In genomic region chr2:180050986-180051385, GRCm38 (mm10) we compare ENCODE assay signal across 8 mouse cellular contexts. TPM values are rescaled to one million over a fixed set of nuclear protein-coding genes. Genes with fewer than 3 reads are reported as not detected.
DNase-seq lines count a peak whose midpoint lies in the region; ATAC-seq and TF ChIP-seq lines count a peak whose summit lies in the region.
"Had no signal": no experiment of that assay in that cellular context is flagged by ENCODE, and none has a peak within 500 bp of the region (broad histone marks: within the 10 kb centered on the region; RNA-seq: fewer than 3 reads in every experiment).

No protein-coding gene starts in this region.

- no peak for TF ChIP-seq POLR2A in cortical plate, adult 2 months (IDR thresholded peaks at IDR 0.05; ENCODE audit: extremely low read depth, insufficient read depth, low read length)
- TF ChIP-seq POLR2A in limb, embryonic 14.5 days (IDR thresholded peaks at IDR 0.05; ENCODE audit: borderline replicate concordance, extremely low read depth, insufficient read depth, insufficient read length), result no peak

- intact Hi-C loops in gastrocnemius, postnatal 14 days (cut with DNase I; ENCODE audit: low total_unique reads), result loop anchor here (2.0 kb wide), 1 partner anchor 134 kb away; no protein-coding TSS in a partner anchor

- no peaks in the 10 kb centered on the region for H3K9me3 ChIP-seq in limb, embryonic 14.5 days (ENCODE audit: control insufficient read depth, low read length)
- H3K9me3 ChIP-seq in midbrain, postnatal 0 days (ENCODE audit: low read length), result no peaks in the 10 kb centered on the region

- H3K4me3 ChIP-seq in cortical plate, adult 2 months (ENCODE audit: insufficient read depth, low read length), result no peak overlapping the region
- no peak overlapping the region for H3K4me3 ChIP-seq in limb, embryonic 14.5 days (replicated peaks; ENCODE audit: low read length)
- H3K4me3 ChIP-seq in midbrain, postnatal 0 days (ENCODE audit: low read depth, low read length), result no peak overlapping the region
- H3K4me3 ChIP-seq: myocyte had no signal

- no peak overlapping the region for H3K9ac ChIP-seq in limb, embryonic 14.5 days (ENCODE audit: low read depth, low read length, severe bottlenecking)
- no peak overlapping the region for H3K9ac ChIP-seq in midbrain, postnatal 0 days (replicated peaks; ENCODE audit: low read length, poor library complexity, severe bottlenecking)

- peak; percentile 57; the same call in 1 of the 2 replicates for ATAC-seq in limb, embryonic 14.5 days (ENCODE audit: low FRiP score, low read depth)
- peak; percentile 35 for ATAC-seq in midbrain, postnatal 0 days (ENCODE audit: low FRiP score)

- peaks cover 30% of the 10 kb centered on the region for H3K36me3 ChIP-seq in limb, embryonic 14.5 days (ENCODE audit: control insufficient read depth, insufficient read depth, low read length)
- peaks cover 38% of the 10 kb centered on the region for H3K36me3 ChIP-seq in midbrain, postnatal 0 days (ENCODE audit: insufficient read depth, low read length)

- no peaks in the 10 kb centered on the region for H3K27me3 ChIP-seq in limb, embryonic 14.5 days (ENCODE audit: control insufficient read depth, insufficient read depth, low read length)
- H3K27me3 ChIP-seq in midbrain, postnatal 0 days (ENCODE audit: insufficient read depth, low read length), result no peaks in the 10 kb centered on the region

- H3K4me1 ChIP-seq in cortical plate, adult 2 months (ENCODE audit: control insufficient read depth, insufficient read depth, low read length), result no peaks in the 10 kb centered on the region; the same call in 1 of the 2 replicates
- H3K4me1 ChIP-seq in limb, embryonic 14.5 days (ENCODE audit: control insufficient read depth, insufficient read depth, low read length), result no peaks in the 10 kb centered on the region
- H3K4me1 ChIP-seq in midbrain, postnatal 0 days (ENCODE audit: insufficient read depth, low read length), result no peaks in the 10 kb centered on the region; the same call in 1 of the 2 replicates

- H3K4me2 ChIP-seq in limb, embryonic 14.5 days (replicated peaks; ENCODE audit: low read depth, low read length, severe bottlenecking), result no peak overlapping the region
- no peak overlapping the region for H3K4me2 ChIP-seq in midbrain, postnatal 0 days (ENCODE audit: low read depth, low read length, poor library complexity, severe bottlenecking)

- DNase-seq in adrenal gland, adult 2 months, result peak; percentile 75
- DNase-seq in gastrocnemius, postnatal 14 days, result peak; percentile 80
- DNase-seq in kidney, adult 18-20 months, result peak; percentile 89
- DNase-seq in limb, embryonic 14.5 days (ENCODE audit: low spot score), result peak; percentile 67
- peak; percentile 80 for DNase-seq in midbrain, postnatal 0 days (ENCODE audit: low spot score)
- DNase-seq in spleen, postnatal 10 days (ENCODE audit: low spot score in 2 of 2), result peak; percentile 77 to 91

- TF ChIP-seq CTCF in cortical plate, adult 2 months (IDR thresholded peaks at IDR 0.05; ENCODE audit: extremely low read depth, insufficient read depth, low read length), result peak; percentile 77
- peak; percentile 94 for TF ChIP-seq CTCF in midbrain, postnatal 0 days (IDR thresholded peaks at IDR 0.05)

- H3K27ac ChIP-seq in cortical plate, adult 2 months (ENCODE audit: insufficient read depth, low read length), result no peak overlapping the region
- no peak overlapping the region for H3K27ac ChIP-seq in limb, embryonic 14.5 days (replicated peaks; ENCODE audit: low read depth, low read length)
- no peak overlapping the region for H3K27ac ChIP-seq in midbrain, postnatal 0 days (ENCODE audit: low read depth, low read length)

- WGBS in limb, embryonic 14.5 days, result 20% methylated on average over 5 of the region's 5 CpGs
- 26% methylated on average over 5 of the region's 5 CpGs for WGBS in midbrain, postnatal 0 days

RNA-seq across cellular contexts. Expression of gene Ss18l1, which starts 8.7 kb away (rescaled TPM):
- 10 to 100 TPM in 1 of 2 experiments, 1 to 10 TPM in 1; 6.7 to 11.8 TPM for total RNA-seq in adrenal gland, adult 2 months (2021)
- polyA plus RNA-seq in adrenal gland, adult 2 months (2012; rRNA removed), result 14.2 and 18.1 TPM in 2 replicates
- 30.9 and 33.8 TPM in 2 replicates for polyA plus RNA-seq in cortical plate, adult 2 months (2012; rRNA removed)
- 1 to 10 TPM; 1.8 to 2.2 TPM for total RNA-seq in gastrocnemius, postnatal 14 days (2021)
- 9.1 and 11.4 TPM in 2 replicates for polyA plus RNA-seq in limb, embryonic 14.5 days (2012; rRNA removed)
- 3.5 and 4.9 TPM in 2 replicates for polyA plus RNA-seq in limb, embryonic 14.5 days (2014; fragmentation: Nextera tagmentation; extraction: Ambion mirVana)
- 110 and 111 TPM in 2 replicates for total RNA-seq in midbrain, postnatal 0 days (2014; rRNA removed)
- 49.2 and 52.3 TPM in 2 replicates for polyA plus RNA-seq in midbrain, postnatal 0 days (2015; fragmentation: Nextera tagmentation; extraction: Ambion mirVana)

RNA-seq across cellular contexts. Expression of gene Psma7, which starts 8.8 kb away (rescaled TPM):
- total RNA-seq in adrenal gland, adult 2 months (2021), result 100 to 1,000 TPM; 212 to 248 TPM
- polyA plus RNA-seq in adrenal gland, adult 2 months (2012; rRNA removed), result 91.7 and 121 TPM in 2 replicates
- polyA plus RNA-seq in cortical plate, adult 2 months (2012; rRNA removed), result 211 and 215 TPM in 2 replicates
- 100 to 1,000 TPM; 130 to 143 TPM for total RNA-seq in gastrocnemius, postnatal 14 days (2021)
- polyA plus RNA-seq in limb, embryonic 14.5 days (2012; rRNA removed), result 259 and 298 TPM in 2 replicates
- polyA plus RNA-seq in limb, embryonic 14.5 days (2014; fragmentation: Nextera tagmentation; extraction: Ambion mirVana), result 501 and 620 TPM in 2 replicates
- total RNA-seq in midbrain, postnatal 0 days (2014; rRNA removed), result 197 and 234 TPM in 2 replicates
- polyA plus RNA-seq in midbrain, postnatal 0 days (2015; fragmentation: Nextera tagmentation; extraction: Ambion mirVana), result 584 and 586 TPM in 2 replicates

RNA-seq across cellular contexts. Expression of gene Mtg2, which starts 19.4 kb away (rescaled TPM):
- total RNA-seq in adrenal gland, adult 2 months (2021), result 10 to 100 TPM; 13.5 to 22.2 TPM
- polyA plus RNA-seq in adrenal gland, adult 2 months (2012; rRNA removed), result 12.4 and 13.1 TPM in 2 replicates
- 27.4 and 28.4 TPM in 2 replicates for polyA plus RNA-seq in cortical plate, adult 2 months (2012; rRNA removed)
- 10 to 100 TPM in 1 of 2 experiments, 1 to 10 TPM in 1; 9.5 to 10.9 TPM for total RNA-seq in gastrocnemius, postnatal 14 days (2021)
- 28.5 and 29.8 TPM in 2 replicates for polyA plus RNA-seq in limb, embryonic 14.5 days (2012; rRNA removed)
- polyA plus RNA-seq in limb, embryonic 14.5 days (2014; fragmentation: Nextera tagmentation; extraction: Ambion mirVana), result 22.1 and 24.3 TPM in 2 replicates
- total RNA-seq in midbrain, postnatal 0 days (2014; rRNA removed), result 18.0 and 21.3 TPM in 2 replicates
- polyA plus RNA-seq in midbrain, postnatal 0 days (2015; fragmentation: Nextera tagmentation; extraction: Ambion mirVana), result 27.3 and 29.1 TPM in 2 replicates

RNA-seq across cellular contexts. Expression of gene Lsm14b, which starts 26.2 kb away (rescaled TPM):
- 10 to 100 TPM; 38.6 to 47.0 TPM for total RNA-seq in adrenal gland, adult 2 months (2021)
- 26.2 and 27.3 TPM in 2 replicates for polyA plus RNA-seq in adrenal gland, adult 2 months (2012; rRNA removed)
- polyA plus RNA-seq in cortical plate, adult 2 months (2012; rRNA removed), result 78.0 and 80.6 TPM in 2 replicates
- total RNA-seq in gastrocnemius, postnatal 14 days (2021), result 10 to 100 TPM; 43.7 to 45.0 TPM
- 69.1 and 75.6 TPM in 2 replicates for polyA plus RNA-seq in limb, embryonic 14.5 days (2012; rRNA removed)
- 7.7 and 7.8 TPM in 2 replicates for polyA plus RNA-seq in limb, embryonic 14.5 days (2014; fragmentation: Nextera tagmentation; extraction: Ambion mirVana)
- 113 and 118 TPM in 2 replicates for total RNA-seq in midbrain, postnatal 0 days (2014; rRNA removed)
- 22.0 and 23.6 TPM in 2 replicates for polyA plus RNA-seq in midbrain, postnatal 0 days (2015; fragmentation: Nextera tagmentation; extraction: Ambion mirVana)

RNA-seq across cellular contexts. Expression of gene Hrh3, which starts 53.3 kb away (rescaled TPM):
- not detected for total RNA-seq in adrenal gland, adult 2 months (2021)
- 0.16 and 0.86 TPM in 2 replicates for polyA plus RNA-seq in adrenal gland, adult 2 months (2012; rRNA removed)
- 83.6 and 103 TPM in 2 replicates for polyA plus RNA-seq in cortical plate, adult 2 months (2012; rRNA removed)
- total RNA-seq in gastrocnemius, postnatal 14 days (2021), result under 1 TPM; 0.23 to 0.33 TPM
- 0.04 and 0.10 TPM in 2 replicates for polyA plus RNA-seq in limb, embryonic 14.5 days (2012; rRNA removed)
- 0.17 TPM in 1 of 2 replicates, not detected in the other for polyA plus RNA-seq in limb, embryonic 14.5 days (2014; fragmentation: Nextera tagmentation; extraction: Ambion mirVana)
- total RNA-seq in midbrain, postnatal 0 days (2014; rRNA removed), result 6.2 and 9.3 TPM in 2 replicates
- polyA plus RNA-seq in midbrain, postnatal 0 days (2015; fragmentation: Nextera tagmentation; extraction: Ambion mirVana), result 4.9 and 6.2 TPM in 2 replicates
